Mouse (Mus musculus) CH12.LX (cell line): ENCODE measurements around the gene Pfkp. TPM values are rescaled to one million over a fixed set of nuclear protein-coding genes. Genes with fewer than 3 reads are reported as not detected.
A peak's percentile ranks its signal among the peaks of the same experiment; 100 is the strongest.

Source experiments
- DNase-seq: peaks from one replicate; pipeline ENCODE4 v3.0.0-alpha.2; 2013; ENCODE audit errors: extremely low read depth
- H3K27ac ChIP-seq: 2 replicates; pipeline ENCODE4 v1.5.1; 2012; ENCODE audit warnings: low read depth, mild to moderate bottlenecking, control low read depth, moderate library complexity; ENCODE audit not compliant: insufficient read depth
- H3K27me3 ChIP-seq: replicated peaks from 2 replicates; pipeline ENCODE3; 2012; ENCODE audit warnings: inconsistent platforms
- H3K36me3 ChIP-seq, 2 experiments: replicated peaks in 1 of 2; 2 replicates each; pipeline versions ENCODE3 to v1.6.1; 2012; ENCODE audit warnings: inconsistent platforms in 1 of 2, low read length in 1 of 2, mild to moderate bottlenecking in 1 of 2, mixed read lengths in 1 of 2, moderate library complexity in 1 of 2; ENCODE audit not compliant: control insufficient read depth in 1 of 2, insufficient read depth in 1 of 2
- H3K4me1 ChIP-seq, 2 experiments: 2 replicates each; pipeline ENCODE4 v1.6.1; 2012; ENCODE audit warnings: inconsistent platforms in 1 of 2, moderate library complexity in 1 of 2; ENCODE audit not compliant: insufficient read depth in 2 of 2, control insufficient read depth in 1 of 2
- H3K4me2 ChIP-seq: 2 replicates; pipeline ENCODE4 v1.6.1; 2012; ENCODE audit warnings: low read depth, mild to moderate bottlenecking, control low read depth; ENCODE audit not compliant: poor library complexity, insufficient read depth, severe bottlenecking
- H3K4me3 ChIP-seq, 3 experiments: fragments of 150-350 bp in 1 of 3; sonication (generic) in 1 of 3; replicated peaks in 1 of 3; 2 replicates each; pipeline versions ENCODE3 to v1.5.1; 2011 to 2012; ENCODE audit warnings: low read depth in 2 of 3, low read length in 2 of 3, mild to moderate bottlenecking in 2 of 3, moderate library complexity in 2 of 3, control low read depth in 1 of 3, improper control_type of control experiment in 1 of 3, inconsistent platforms in 1 of 3, mixed read lengths in 1 of 3; ENCODE audit not compliant: poor library complexity in 1 of 3
- H3K79me2 ChIP-seq: replicated peaks from 2 replicates; pipeline ENCODE4 v1.6.1; 2012; ENCODE audit warnings: mild to moderate bottlenecking, moderate library complexity; ENCODE audit not compliant: control insufficient read depth, poor library complexity, insufficient read depth, severe bottlenecking; ENCODE audit errors: extremely low read depth
- H3K9ac ChIP-seq: 2 replicates; pipeline ENCODE4 v1.6.1; 2012; ENCODE audit warnings: low read depth, mild to moderate bottlenecking, control low read depth, moderate library complexity; ENCODE audit not compliant: insufficient read depth
- H3K9me3 ChIP-seq: replicated peaks from 2 replicates; pipeline ENCODE3; 2012; ENCODE audit warnings: low read length, inconsistent platforms, mixed read lengths
- BHLHE40 ChIP-seq: IDR thresholded peaks from 2 replicates; pipeline ENCODE4 v1.6.1; 2011; ENCODE audit warnings: mild to moderate bottlenecking, low read depth, low read length, improper control_type of control experiment
- CHD1 ChIP-seq: IDR thresholded peaks from 2 replicates; pipeline ENCODE4 v1.6.1; 2012; ENCODE audit warnings: low read depth, low read length, improper control_type of control experiment, inconsistent platforms
- CHD2 ChIP-seq: IDR thresholded peaks from 2 replicates; pipeline ENCODE4 v1.6.1; 2011; ENCODE audit warnings: low read length, improper control_type of control experiment
- CTCF ChIP-seq, 2 experiments: IDR thresholded peaks in 1 of 2; conservative IDR thresholded peaks in 1 of 2; 2 replicates each; pipeline ENCODE4 v1.5.1; 2011 to 2012; ENCODE audit warnings: low read depth in 2 of 2, low read length in 2 of 2, improper control_type of control experiment in 1 of 2, inconsistent platforms in 1 of 2, mild to moderate bottlenecking in 1 of 2, moderate library complexity in 1 of 2
- E2F4 ChIP-seq: IDR thresholded peaks from 2 replicates; pipeline ENCODE4 v1.6.1; 2011; ENCODE audit warnings: low read depth, low read length, improper control_type of control experiment; ENCODE audit not compliant: insufficient replicate concordance
- ELF1 ChIP-seq: IDR thresholded peaks from 2 replicates; pipeline ENCODE4 v1.6.1; 2014; ENCODE audit warnings: low read depth, mild to moderate bottlenecking, inconsistent platforms, low read length, improper control_type of control experiment
- EP300 ChIP-seq: IDR thresholded peaks from 2 replicates; pipeline ENCODE4 v1.6.1; 2011; ENCODE audit warnings: low read length, improper control_type of control experiment
- ETS1 ChIP-seq: conservative IDR thresholded peaks from 2 replicates; pipeline ENCODE4 v1.6.1; 2012; ENCODE audit warnings: low read depth, mild to moderate bottlenecking, inconsistent platforms, low read length, improper control_type of control experiment, moderate library complexity
- GABPA ChIP-seq: IDR thresholded peaks from 2 replicates; pipeline ENCODE4 v1.6.1; 2012; ENCODE audit warnings: low read depth, low read length, improper control_type of control experiment, inconsistent platforms; ENCODE audit not compliant: insufficient replicate concordance
- HCFC1 ChIP-seq: IDR thresholded peaks from 2 replicates; pipeline ENCODE4 v1.6.1; 2012; ENCODE audit warnings: low read depth, mild to moderate bottlenecking, inconsistent platforms, low read length, improper control_type of control experiment
- IRF4 ChIP-seq: IDR thresholded peaks from 2 replicates; pipeline ENCODE4 v1.6.1; 2014; ENCODE audit warnings: low read depth, mild to moderate bottlenecking, inconsistent platforms, low read length, improper control_type of control experiment
- JUN ChIP-seq: IDR thresholded peaks from 2 replicates; pipeline ENCODE4 v1.6.1; 2011; ENCODE audit warnings: low read depth, mild to moderate bottlenecking, low read length, improper control_type of control experiment, moderate library complexity; ENCODE audit not compliant: insufficient read depth
- JUND ChIP-seq: conservative IDR thresholded peaks from 2 replicates; pipeline ENCODE4 v1.6.1; 2011; ENCODE audit warnings: low read depth, low read length, improper control_type of control experiment
- KAT2A ChIP-seq: IDR thresholded peaks from 2 replicates; pipeline ENCODE4 v1.6.1; 2012; ENCODE audit warnings: low read length, improper control_type of control experiment, inconsistent platforms; ENCODE audit not compliant: insufficient replicate concordance
- MAFK ChIP-seq: IDR thresholded peaks from 2 replicates; pipeline ENCODE4 v1.6.1; 2011; ENCODE audit warnings: low read length, improper control_type of control experiment; ENCODE audit not compliant: insufficient replicate concordance
- MAX ChIP-seq: IDR thresholded peaks from 2 replicates; pipeline ENCODE4 v1.6.1; 2011; ENCODE audit warnings: low read length, improper control_type of control experiment
- MAZ ChIP-seq: IDR thresholded peaks from 2 replicates; pipeline ENCODE4 v1.6.1; 2012; ENCODE audit warnings: low read depth, mild to moderate bottlenecking, inconsistent platforms, low read length, improper control_type of control experiment, moderate library complexity
- MEF2A ChIP-seq: IDR thresholded peaks from 2 replicates; pipeline ENCODE4 v1.6.1; 2014; ENCODE audit warnings: low read depth, mild to moderate bottlenecking, inconsistent platforms, low read length, improper control_type of control experiment, borderline replicate concordance
- MXI1 ChIP-seq: IDR thresholded peaks from 2 replicates; pipeline ENCODE4 v1.6.1; 2011; ENCODE audit warnings: mild to moderate bottlenecking, low read depth, low read length, improper control_type of control experiment
- MYC ChIP-seq: IDR thresholded peaks from 2 replicates; pipeline ENCODE4 v1.6.1; 2011; ENCODE audit warnings: low read depth, mild to moderate bottlenecking, improper control_type of control experiment, low read length
- NELFE ChIP-seq: IDR thresholded peaks from 2 replicates; pipeline ENCODE4 v1.6.1; 2011; ENCODE audit warnings: low read depth, low read length, improper control_type of control experiment
- NRF1 ChIP-seq: IDR thresholded peaks from 2 replicates; pipeline ENCODE4 v1.6.1; 2014; ENCODE audit warnings: low read depth, mild to moderate bottlenecking, inconsistent platforms, low read length, improper control_type of control experiment, moderate library complexity
- PAX5 ChIP-seq: IDR thresholded peaks from 2 replicates; pipeline ENCODE4 v1.6.1; 2012; ENCODE audit warnings: low read length, inconsistent platforms, mixed read lengths
- POLR2A ChIP-seq: IDR thresholded peaks from 2 replicates; pipeline ENCODE4 v1.6.1; 2011; ENCODE audit warnings: low read depth, mild to moderate bottlenecking, improper control_type of control experiment, low read length
- POLR2AphosphoS2 ChIP-seq: IDR thresholded peaks from 2 replicates; pipeline ENCODE4 v1.6.1; 2011; ENCODE audit warnings: low read depth, low read length, improper control_type of control experiment
- RAD21 ChIP-seq: IDR thresholded peaks from 2 replicates; pipeline ENCODE4 v1.6.1; 2011; ENCODE audit warnings: low read depth, mild to moderate bottlenecking, low read length, improper control_type of control experiment, moderate library complexity
- RCOR1 ChIP-seq: conservative IDR thresholded peaks from 2 replicates; pipeline ENCODE4 v1.6.1; 2012; ENCODE audit warnings: low read depth, mild to moderate bottlenecking, inconsistent platforms, low read length, improper control_type of control experiment
- SIN3A ChIP-seq: IDR thresholded peaks from 2 replicates; pipeline ENCODE4 v1.6.1; 2012; ENCODE audit warnings: low read length, improper control_type of control experiment, inconsistent platforms
- SMC3 ChIP-seq: IDR thresholded peaks from 2 replicates; pipeline ENCODE4 v1.6.1; 2011; ENCODE audit warnings: low read depth, low read length, improper control_type of control experiment
- TBP ChIP-seq: conservative IDR thresholded peaks from 2 replicates; pipeline ENCODE4 v1.6.1; 2011; ENCODE audit warnings: low read depth, low read length, improper control_type of control experiment
- TCF12 ChIP-seq: IDR thresholded peaks from 2 replicates; pipeline ENCODE4 v1.6.1; 2014; ENCODE audit warnings: low read depth, mild to moderate bottlenecking, inconsistent platforms, low read length, improper control_type of control experiment
- UBTF ChIP-seq: IDR thresholded peaks from 2 replicates; pipeline ENCODE4 v1.6.1; 2012; ENCODE audit warnings: low read depth, mild to moderate bottlenecking, inconsistent platforms, low read length, improper control_type of control experiment, moderate library complexity
- USF1 ChIP-seq: IDR thresholded peaks from 2 replicates; pipeline ENCODE4 v1.6.1; 2014; ENCODE audit warnings: low read depth, mild to moderate bottlenecking, inconsistent platforms, low read length, improper control_type of control experiment
- USF2 ChIP-seq: conservative IDR thresholded peaks from 2 replicates; pipeline ENCODE4 v1.6.1; 2011; ENCODE audit warnings: low read depth, low read length, improper control_type of control experiment
- ZC3H11A ChIP-seq: IDR thresholded peaks from 2 replicates; pipeline ENCODE4 v1.6.1; 2012; ENCODE audit warnings: low read depth, mild to moderate bottlenecking, inconsistent platforms, low read length, improper control_type of control experiment
- ZKSCAN1 ChIP-seq: IDR thresholded peaks from 2 replicates; pipeline ENCODE4 v1.6.1; 2012; ENCODE audit warnings: low read depth, inconsistent platforms, low read length, improper control_type of control experiment, borderline replicate concordance
- ZMIZ1 ChIP-seq: IDR thresholded peaks from 2 replicates; pipeline ENCODE4 v1.6.1; 2012; ENCODE audit warnings: low read depth, mild to moderate bottlenecking, inconsistent platforms, low read length, improper control_type of control experiment
- ZNF384 ChIP-seq: IDR thresholded peaks from 2 replicates; pipeline ENCODE4 v1.6.1; 2012; ENCODE audit warnings: low read depth, low read length, improper control_type of control experiment, inconsistent platforms
- dilution Hi-C: fragments of 300-500 bp; cut with MboI; formaldehyde crosslinking; loops from 2 replicates; pipeline ENCODE4 v1.14.3; 2020; ENCODE audit warnings: low sequenced_read_pairs; ENCODE audit not compliant: extremely low pct_unique_long_range_greater_than_20kb, extremely low pct_ligation_motif_present
- in situ Hi-C: fragments of 300-500 bp; cut with MboI; formaldehyde crosslinking; loops from 3 replicates; pipeline ENCODE4 v1.14.3; 2019; ENCODE audit warnings: low sequenced_read_pairs, low pct_ligation_motif_present, low pct_unique_long_range_greater_than_20kb, mixed read lengths
- polyA plus RNA-seq: library from polyadenylated mRNA; unstranded; fragments of >175 nt; gene quantifications from 2 replicates; pipeline ENCODE4 v1.2.1, GENCODE M21; 2012; ENCODE audit warnings: low read depth; ENCODE audit not compliant: insufficient read length
- total RNA-seq, 2 experiments: library from RNA; depleted of rRNA; stranded (reverse); fragments of 300-350 nt in 1 of 2; fragments of >200 nt in 1 of 2; gene quantifications; 2 replicates each; pipeline ENCODE4 v1.2.3; 2012 to 2014

Pfkp gene
- total and polyA plus RNA-seq, 3 experiments: 211 to 417 (median 239) TPM

- H3K4me1 ChIP-seq: peaks cover 9 to 48% of the 10 kb centered on the region in 2 experiments
- TF ChIP-seq UBTF (no peak), BHLHE40 (peak; percentile 53), MAZ (no peak), ZKSCAN1 (no peak), POLR2AphosphoS2 (no peak), RAD21 (no peak), ZMIZ1 (no peak), KAT2A (no peak), ZNF384 (no peak), ZC3H11A (no peak), CTCF (conservative IDR thresholded peaks at IDR 0.05 in 1 of 2, IDR thresholded peaks at IDR 0.05 in 1 of 2; ENCODE audit: low read depth in 2 of 2, low read length in 2 of 2) (no peak), MYC (no peak), MAFK (no peak), USF2 (no peak), TCF12 (peak; percentile 61; the same call in 1 of the 2 replicates), EP300 (peak; percentile 91), TBP (no peak), RCOR1 (0 out of 2 replicates have a peak, but pooled peaks have one; percentile 58), USF1 (no peak), CHD1 (no peak), NRF1 (no peak), HCFC1 (no peak), POLR2A (no peak), CHD2 (no peak), IRF4 (peak; percentile 95), SMC3 (no peak), MXI1 (no peak), NELFE (no peak), ETS1 (peak; percentile 85), JUND (peak; percentile 77), PAX5 (no peak), ELF1 (no peak), SIN3A (no peak), MAX (no peak), JUN (peak; percentile 82), MEF2A (peak; percentile 72), E2F4 (no peak), GABPA (no peak)
- no peak overlapping the region for H3K4me3 ChIP-seq
- no peaks in the 10 kb centered on the region for H3K9me3 ChIP-seq
- H3K4me2 ChIP-seq: peak overlapping the region; percentile 48; the same call in 1 of the 2 replicates
- DNase-seq: peak; percentile 35
- dilution Hi-C loops (no loop called here), in situ Hi-C loops (no loop called here)
- no peaks in the 10 kb centered on the region for H3K27me3 ChIP-seq
- no peak overlapping the region for H3K9ac ChIP-seq
- peak overlapping the region; percentile 57 for H3K27ac ChIP-seq
- H3K36me3 ChIP-seq: peaks cover 77 to 94% of the 10 kb centered on the region in 2 experiments
- peaks cover 7% of the 10 kb centered on the region for H3K79me2 ChIP-seq
These were observed 53.2 kb downstream of the Pfkp start for GRCm38 (mm10) chr13:6595403-6595802.
